Mouse (Mus musculus) thymus, postnatal 14 days (tissue): ENCODE results near the gene Trpv2.

Experiments used
- DNase-seq: peaks from one replicate; pipeline ENCODE4 v3.0.0; 2021

Gene Trpv2

DNA sequence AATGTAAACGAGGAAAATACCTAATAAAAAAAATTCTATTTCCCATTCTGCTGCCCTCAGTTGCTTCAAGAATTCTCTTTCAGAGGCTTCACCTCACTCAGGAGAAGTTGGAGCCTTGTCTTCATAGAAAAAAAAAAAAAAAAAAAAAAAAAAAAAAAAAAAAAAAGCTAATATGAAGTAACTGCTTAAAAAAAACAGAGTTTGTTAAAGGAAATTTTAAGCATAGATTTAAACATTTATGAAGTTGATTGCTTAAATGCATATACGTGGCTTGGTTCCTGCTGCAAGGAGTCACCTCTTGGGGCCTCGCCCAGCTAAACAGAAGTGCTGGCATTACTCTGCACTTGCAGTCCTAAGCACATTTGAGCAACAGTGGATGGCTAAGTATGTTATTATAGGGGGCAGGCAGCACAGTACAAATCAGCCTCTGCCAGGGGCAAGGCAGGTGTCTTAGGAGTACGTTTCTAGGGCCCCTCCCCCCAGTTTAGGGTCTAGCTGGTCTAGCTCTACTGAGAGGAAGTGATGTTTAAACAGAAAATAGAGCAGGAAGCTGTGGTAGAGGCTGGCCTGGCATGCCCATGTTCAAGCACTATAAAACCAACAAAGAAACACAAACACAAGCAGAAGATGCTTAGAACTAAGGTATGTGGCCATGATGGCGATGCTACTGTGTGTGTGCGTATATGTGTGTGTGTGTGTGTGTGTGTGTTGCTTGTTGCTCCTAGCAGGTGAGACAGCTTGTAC lies at the start of gene Trpv2:
Trpv2 (plus strand) TSS at position 528 of the 744 bp plus-strand sequence.
- DNase-seq = peak; percentile 90

DNA sequence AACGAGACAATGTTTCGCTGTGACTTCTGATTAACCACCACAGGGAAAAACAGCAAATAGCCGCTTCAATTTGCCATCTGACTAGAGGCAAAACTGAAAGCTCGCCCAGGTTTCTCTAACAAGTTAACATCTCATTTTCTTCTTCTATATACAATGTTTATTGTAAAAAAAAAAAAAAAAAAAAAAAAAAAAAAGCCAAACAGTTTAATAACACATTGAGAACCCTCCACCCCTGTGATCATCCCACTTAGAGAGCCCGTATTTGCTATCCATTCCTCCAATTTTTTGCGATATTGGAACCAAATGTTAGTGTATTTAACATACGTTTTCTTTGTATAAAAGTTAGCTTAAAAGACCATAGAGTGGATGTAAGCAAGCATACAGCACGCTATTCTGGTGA lies 37.2 kb upstream of the Trpv2 start:
- no peak for DNase-seq

DNA sequence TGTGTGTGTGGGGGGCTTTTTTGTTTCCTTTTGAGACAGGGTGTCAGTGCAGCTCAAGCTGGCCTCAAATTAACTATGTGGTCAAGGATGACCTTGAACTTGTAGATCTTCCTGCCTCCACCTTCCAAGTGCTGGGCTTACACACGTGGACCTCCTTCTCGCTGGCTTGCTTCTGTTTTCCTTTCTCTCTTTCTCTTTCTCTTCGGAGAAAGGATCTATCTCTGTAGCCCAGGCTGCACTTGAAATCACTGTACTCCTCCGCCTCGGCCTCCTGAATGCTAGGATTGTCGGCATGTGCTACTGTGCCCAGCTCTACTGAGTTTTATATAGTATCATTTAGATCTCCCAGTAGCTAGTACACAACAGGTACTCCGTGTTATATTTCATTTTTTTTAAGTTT lies 36.7 kb upstream of the Trpv2 start:
- no peak for DNase-seq

DNA sequence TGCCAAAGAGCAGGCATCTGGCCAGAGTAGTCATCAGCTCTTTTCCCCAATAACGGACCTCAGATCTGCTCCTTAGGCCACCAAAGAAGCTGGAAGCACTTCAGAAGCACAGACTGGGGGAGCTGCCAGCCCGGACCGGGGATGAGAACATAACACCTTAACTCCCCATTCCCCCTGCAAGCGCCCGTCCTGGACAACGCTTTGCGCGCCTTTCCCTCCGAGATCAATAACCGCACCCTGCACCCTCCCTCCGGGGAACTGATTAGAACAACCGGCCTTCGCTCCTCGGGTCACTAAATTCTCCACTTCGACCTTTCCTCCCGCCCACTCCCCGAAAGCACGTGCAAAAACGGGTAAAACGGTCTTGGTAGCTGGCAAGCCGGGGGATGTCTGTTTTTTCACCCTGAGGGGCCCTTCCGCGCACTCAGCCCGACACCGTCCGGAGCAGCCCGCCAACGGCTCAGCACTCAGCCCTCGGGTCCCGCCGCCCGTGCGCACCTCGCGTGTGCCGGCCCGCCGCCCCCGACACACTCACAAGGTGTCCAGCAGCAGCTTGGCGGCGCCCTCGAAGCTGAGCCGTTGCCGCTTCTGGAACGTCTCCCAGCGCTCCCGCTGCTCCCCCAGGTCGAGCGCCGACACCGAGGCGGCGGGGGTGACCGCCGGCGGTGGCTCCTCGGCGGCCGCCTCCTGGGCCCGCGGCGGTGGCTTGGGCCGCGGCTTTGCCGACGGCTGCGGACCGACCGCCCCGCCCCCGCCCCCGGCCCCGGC lies 35.8 kb upstream of the Trpv2 start:
- peak; percentile 60 for DNase-seq

DNA sequence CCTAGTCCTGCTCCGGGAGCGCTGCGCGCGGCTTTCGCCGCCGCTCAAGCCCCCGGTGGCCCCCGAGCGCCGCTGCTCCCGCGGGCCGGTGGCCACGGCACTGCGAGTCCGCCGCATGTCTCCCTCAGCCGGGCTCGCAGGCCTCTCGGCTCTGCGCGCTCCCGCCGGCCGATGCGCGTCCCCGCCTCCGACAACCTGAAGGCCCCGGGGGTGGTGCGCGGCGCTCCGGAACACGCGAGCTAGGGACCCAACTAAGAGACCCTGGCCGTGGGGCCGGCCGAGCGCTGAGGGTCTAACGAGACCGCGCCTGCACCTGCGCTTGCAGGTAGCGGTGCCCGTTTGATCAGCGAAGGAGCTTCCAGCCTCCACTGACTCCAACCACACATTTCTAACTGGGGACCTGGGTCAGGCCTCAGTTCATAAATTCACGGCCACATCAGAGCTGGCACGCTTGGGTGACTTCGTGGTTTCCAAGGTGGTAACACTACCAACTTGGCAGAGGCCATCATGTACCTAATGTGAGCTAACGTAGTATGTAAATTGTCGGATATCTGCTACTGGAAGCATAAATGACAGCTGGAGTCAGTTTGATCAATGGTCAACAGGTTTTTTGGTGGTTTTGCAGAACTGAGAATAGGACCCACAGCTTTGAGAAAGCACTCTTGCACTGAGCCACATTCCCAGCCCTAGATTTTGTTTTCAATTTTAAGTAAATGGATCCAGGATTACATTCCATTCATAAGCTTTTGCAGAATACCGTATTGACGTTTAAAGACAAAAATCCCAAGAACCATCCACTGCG lies 35.0 kb upstream of the Trpv2 start, which contains the start of gene Cenpv:
Cenpv (minus strand) TSS at position 173 of the 802 bp plus-strand sequence.
- DNase-seq = peak; percentile 81

DNA sequence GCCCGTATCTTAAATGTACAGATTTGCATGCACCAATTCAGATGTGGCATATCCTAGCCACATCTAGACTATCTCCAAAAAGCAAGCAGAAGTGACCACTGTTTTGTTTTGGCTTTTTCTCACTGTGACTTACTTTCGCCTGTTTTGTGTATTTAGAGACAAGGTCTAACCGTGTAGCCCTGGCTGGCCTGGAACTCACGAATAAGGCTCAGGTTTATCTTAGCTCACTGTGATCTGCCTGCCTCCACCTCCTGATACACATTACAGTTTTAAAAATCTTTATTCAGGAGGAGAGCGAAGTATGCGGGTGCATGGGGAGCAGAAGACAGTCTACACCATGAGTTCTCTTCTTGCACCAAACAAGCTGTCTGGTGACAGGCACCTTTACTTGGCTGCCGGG lies 34.1 kb upstream of the Trpv2 start:
- no peak for DNase-seq

DNA sequence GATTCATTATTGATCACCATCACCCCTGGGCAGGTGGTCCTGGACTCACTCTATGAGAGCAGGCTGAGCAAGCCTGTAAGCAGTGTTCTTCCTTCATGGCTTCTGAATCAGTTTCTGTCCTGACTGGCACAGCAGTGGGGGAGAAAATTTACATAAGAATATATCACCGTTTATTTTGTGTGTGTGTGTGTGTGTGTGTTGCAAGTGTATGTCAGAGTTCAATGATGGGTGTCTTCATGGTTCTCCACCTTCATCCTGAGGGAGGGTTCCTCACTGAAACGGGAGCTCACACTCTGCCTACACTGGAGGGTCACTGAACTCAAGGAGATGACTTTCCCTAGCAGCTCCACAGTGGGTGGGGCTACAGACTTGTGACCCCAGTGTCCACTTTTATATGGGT lies 33.3 kb upstream of the Trpv2 start:
- no peak for DNase-seq

DNA sequence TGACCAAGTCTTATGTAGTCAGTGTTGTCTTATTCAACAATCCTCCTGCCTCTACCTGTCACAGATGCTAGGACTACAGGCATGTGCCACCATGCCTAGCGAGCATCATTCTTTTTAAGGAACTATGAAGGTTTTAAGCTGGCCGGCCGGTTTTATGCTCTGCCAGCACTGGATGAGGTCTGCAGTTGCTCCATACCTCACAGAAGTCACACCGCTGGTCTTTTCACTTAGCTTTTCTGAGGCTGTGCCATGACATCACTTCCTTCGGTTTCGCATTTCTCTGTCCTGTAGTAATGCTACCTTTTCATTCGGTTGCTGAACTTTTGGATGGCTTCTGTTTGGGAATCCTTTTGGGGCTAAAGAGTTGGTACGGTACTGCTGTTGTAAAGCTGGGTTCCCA lies 32.7 kb upstream of the Trpv2 start:
- no peak for DNase-seq

DNA sequence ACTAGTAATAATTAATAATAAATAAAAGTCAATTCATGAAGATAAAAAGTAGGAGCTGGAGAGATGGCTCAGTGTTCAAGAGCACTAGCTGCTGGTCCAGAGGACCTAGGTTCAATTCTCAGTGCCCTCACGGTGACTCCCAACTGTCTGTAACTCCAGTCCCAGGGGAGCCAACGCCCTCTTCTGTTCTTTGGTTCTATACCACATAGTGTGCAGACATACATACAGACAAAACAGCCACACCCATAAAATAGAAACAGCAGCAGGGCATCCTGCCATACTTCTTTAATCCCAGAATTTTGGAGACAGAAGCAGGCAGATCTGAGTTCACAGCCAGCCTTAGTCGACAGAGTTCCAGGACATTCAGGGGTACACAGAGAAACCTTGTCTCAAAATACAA lies 30.3 kb upstream of the Trpv2 start:
- DNase-seq = no peak

DNA sequence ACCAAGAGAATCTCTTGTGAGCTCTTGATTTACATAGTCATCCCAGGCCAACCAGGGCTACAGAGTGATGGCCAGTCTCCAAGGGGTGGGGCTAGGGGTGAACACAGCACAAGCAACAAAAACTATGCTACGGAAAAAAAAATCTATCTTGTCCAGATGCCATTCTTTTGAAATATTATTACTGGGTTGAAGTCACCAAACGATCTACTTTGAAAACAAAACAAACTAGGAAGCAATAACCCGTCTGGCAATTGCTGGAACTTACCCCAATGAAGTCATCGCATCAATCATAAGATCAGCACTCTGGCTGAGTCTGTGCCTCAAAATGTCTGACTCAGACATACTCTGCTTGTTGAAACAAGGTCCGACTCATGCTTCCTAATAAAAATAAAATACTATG lies 24.5 kb upstream of the Trpv2 start:
- DNase-seq = no peak

DNA sequence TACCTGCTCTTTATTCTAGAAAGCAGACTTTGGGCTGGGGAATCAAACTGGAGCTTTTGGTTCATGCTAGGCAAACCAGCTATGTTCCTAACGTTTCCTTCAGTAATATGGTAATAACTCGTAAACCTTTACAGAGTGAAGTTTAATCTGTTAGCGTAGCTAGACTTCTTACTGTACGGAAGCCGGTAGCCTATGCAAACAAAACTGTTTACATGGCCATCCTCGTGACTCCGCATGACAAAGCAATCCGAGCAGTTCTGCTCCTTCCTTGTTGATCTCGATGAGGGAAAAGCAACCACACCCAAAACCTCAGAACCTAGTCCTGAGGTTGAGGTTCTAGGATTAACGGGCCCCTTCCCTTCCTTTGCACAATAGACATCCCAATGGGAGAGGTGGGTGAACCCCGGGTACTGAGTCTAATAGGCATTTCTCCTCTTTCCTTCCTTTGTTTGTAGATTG lies 24.0 kb upstream of the Trpv2 start:
- peak; percentile 59 for DNase-seq

DNA sequence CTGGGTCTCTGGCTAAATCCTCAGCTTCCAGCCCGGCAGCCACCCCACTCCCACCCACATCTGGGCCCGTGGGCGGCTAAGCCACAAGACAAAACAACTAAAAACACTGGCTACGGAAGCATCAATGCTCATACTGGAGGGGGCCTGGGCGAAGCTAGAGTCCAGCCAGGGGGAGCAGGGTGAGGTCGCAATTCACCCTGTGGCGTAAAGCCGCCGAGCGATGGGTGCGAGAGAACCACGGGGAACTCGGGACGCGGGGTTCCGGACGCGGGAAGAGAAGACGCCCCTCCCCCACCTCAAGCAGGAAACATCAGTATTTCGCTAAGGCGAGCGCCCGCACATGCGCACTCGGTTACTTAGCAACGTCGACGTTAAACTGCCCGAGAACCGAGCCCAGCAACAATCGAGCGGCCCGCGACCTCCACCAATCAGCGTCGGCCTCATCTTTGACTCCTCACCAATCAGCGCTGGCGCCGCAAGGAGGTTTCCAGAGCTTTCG lies 23.5 kb upstream of the Trpv2 start, which contains the start of gene Ubb:
Ubb (plus strand) TSS at position 445 of the 499 bp plus-strand sequence.
- DNase-seq = peak; percentile 100

DNA sequence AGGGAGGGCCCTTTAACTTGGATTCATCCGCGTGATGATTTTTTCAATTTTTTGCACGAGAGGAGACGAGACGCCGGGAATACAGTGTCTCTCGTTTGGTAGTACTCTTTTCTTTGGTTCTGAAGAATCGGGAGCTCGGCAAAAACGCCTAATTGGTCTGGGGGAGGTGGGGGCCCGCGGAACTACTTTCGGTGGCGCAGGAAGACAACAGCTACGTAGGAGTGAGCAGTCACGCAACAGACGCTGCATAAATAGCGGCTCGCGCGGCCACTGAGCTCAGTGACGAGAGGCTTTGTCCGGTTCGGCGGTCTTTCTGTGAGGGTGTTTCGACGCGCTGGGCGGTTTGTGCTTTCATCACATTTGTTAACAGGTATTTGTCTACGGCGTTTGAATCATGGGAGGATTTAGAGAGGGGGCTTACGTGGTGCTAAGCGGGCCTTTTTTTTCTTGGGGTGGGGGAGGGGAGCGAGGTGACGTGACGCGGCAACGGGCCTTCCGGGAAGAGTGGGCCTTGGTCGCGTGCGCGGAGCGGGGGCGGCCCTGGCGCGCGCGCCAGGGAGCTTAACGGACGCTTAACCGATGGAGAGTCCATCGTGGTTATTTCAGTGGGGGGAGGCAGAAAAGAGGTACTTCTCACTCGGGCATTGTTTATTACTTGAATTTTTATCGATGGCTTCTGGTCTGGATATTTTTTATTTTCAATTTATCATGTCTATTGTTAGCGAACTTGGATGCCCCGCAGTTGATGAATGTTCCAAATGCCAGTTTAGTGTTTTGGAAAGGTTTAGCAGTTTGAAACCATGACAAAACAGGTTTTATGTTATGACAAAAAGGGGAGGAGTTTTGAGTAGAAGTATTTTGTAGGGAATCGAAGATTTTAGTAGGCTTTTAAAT lies 22.8 kb upstream of the Trpv2 start:
- DNase-seq = peak; percentile 93

DNA sequence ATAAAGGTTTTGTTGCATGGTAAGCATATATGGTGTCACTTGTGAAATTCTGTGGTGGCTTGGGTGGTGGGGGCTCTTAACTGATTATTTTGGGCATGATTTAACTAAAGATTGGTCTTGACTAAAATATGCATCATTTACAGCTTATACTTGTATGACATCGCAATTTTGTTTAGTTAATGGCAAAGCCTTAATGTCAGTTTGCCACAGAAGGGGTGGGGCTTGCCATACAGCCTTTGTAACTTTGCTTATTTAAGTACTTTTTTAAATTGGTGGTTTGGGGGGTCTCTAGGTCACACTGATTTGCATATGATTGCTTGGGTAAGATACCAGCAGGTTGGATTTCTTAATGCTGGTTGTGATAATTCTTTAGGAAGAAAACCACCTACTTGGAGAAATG lies 21.1 kb upstream of the Trpv2 start:
- DNase-seq = no peak

DNA sequence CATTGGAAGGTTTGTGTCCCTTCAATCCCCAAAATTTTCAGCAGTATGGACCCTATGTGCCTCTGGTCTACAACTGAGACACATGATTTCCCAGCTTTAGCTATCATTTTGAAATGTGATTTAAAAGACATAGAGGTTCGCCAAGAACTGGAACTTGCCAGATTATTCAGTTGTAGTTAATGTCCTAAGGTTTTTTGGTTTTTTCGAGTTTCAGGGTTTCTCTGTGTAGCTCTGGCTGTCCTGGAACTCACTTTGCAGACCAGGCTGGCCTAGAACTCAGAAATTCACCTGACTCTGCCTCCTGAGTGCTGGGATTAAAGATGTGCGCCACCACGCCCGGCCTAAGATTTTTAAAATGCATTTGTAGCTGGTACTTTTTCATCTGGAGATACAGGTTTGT lies 20.7 kb upstream of the Trpv2 start:
- no peak for DNase-seq

DNA sequence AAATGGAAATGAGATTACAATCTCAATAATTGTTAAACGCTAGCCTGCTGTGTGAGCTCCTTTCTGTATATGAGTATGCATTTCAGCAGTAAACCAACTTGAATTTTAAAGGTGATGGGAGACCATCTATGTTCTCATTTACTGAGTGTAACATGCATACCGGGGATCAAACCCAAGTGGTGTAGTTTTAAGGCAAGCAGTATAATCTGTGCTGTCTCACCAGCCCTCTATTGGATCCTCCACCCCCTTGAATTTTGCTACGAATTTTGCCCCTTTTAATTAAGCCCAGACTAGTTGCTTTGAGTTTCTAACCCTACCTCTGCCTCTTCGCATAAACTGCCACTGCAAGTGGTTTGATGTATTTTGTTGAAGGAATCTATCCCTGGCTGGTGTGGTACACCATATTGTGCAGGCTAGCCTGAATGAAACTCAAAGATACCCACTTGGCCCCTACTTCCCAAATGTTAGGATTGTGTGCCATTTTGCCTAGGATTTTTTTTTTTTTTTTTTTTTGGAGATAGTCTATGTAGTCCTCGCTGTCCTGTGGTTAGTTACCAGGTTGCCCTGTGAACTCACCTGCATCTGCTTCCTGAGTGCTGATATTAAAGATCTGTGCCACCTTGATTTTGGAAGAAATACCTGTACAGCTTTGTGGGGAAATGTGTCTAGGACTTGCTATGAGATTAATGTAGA lies 20.0 kb upstream of the Trpv2 start:
- no peak for DNase-seq

DNA sequence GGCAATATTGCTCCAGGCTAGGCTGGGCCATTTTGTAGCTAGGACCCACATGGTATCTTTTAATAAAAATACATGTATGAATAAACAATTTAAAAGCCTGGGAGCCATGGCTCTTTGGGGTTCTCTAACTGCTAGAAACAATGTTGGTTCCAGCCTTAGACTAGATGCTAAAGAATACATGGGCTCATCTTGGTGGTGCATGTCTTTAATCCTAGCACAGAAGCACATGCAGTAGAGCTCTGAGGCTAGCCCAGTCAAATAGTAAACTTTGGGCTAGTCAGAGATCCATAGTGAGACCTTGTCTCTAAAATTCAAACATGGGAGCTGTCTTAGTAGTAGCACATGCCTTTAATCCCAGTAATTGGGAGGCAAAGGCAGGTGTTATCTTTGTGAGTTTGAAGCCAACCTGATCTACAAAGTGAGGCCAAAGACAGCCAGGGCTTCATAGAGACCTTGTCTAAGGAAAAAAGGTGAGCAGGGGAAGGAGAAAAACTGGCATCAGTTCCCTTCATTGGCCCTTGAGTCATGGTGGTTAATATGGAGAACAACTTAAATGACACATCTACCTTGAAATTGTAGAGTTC lies 19.3 kb upstream of the Trpv2 start:
- no peak for DNase-seq

DNA sequence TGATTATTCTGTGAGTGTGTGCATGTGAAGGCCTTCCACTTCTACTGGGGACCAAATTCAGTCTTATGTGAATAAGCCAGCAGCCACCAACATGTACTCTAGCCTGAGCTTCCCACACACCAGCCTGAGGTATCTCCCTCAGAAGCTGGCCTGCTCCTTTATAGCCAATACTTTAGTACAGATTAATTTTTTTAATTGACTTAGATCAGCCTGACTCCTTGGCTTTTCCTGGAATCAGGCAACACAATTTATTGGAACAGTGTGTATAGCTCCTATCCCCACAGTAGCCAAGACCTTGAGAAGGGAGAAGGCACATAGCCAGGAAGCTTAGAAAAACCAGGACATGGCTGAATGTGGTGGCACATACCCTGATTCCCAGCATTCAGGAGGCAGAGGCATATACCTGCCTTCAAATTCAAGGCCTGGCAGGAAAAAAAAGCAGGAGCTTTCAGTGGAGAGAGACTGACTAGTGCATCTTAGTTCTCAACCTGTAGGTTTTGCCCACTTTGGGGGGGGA lies 18.3 kb upstream of the Trpv2 start:
- no peak for DNase-seq

DNA sequence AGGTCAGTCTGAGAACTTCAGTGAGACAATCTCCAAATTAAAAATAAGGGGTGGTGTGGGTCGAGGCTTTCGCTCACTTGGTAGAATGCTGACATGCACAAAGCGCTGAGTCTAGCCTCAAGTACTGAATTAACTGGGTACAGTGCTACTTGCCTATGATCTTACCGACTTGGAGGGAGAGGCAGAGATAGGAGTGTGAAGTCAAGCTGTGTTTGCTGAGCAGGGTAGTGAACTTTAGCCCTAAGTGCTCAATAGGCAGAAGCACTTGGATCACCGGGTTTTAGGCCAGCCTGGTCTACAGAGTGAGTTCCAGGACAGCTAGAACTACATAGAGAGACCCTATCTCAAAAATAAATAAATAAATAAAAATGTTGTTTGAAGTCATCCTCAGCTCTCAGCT lies 17.1 kb upstream of the Trpv2 start:
- DNase-seq = no peak

DNA sequence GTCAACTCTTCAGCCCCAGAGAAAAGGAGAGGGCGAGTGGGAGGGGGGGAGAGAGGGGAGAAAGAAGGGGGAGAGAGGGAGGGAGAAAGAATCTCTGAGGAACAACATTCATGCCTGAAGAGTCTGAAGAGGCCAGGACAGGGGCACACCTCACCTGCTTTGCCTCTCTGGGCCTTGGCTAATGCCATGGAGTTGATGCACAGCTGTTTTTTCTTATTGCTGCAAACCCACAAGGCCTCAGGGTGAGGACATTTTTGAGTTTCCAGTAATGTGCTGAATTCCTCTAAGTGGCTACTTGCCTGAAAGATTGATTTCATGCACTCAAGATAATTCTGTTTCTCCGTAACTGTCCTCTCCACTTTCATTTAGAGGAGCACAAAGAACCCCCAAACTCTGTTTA lies 16.1 kb upstream of the Trpv2 start:
- no peak for DNase-seq
